Mouse (Mus musculus): Measurements from ENCODE around the gene Gltpd2.

The Gltpd2 gene

DNA sequence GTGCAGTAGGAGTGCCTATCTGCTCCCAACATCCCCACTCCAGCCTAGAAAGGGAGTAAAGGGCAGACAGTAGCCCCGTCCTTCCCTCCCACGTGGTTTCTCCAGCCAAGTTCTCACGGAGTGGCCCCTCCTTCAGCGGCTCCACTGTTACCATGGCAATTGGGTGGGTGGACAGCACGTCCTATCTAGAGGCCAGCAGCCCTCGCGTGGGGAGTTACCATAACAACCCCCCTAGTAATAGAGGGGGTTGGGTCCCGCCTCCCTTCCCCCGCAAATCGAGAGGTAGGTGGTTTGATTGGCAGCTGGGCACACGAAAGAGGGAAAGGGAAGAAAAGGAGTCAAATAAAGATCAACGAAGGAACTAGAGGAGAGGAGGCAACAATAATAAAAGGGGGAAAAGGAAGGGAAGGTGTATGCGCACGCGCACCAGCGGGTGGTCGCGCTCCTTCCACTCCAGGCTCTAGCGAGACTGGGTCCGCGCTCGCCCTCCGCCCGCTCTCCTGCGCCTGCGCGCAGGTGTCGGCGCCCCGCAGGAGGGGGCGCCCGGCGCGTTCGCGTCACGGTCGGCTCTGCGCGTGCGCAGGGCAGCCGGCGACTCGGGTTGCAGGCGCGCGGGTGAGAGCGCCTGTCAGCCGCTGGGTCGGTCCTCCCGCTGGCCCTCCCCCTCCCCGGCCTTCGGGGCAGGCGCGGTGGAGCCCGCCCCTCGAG is 43.4 kb downstream of the Gltpd2 start, which contains the start of gene Mink1:
Gene Mink1, plus strand, starts transcription at position 595 of the 708 bp plus-strand sequence.
- in situ Hi-C loops (cut with MboI, MseI) = no loop called here

DNA sequence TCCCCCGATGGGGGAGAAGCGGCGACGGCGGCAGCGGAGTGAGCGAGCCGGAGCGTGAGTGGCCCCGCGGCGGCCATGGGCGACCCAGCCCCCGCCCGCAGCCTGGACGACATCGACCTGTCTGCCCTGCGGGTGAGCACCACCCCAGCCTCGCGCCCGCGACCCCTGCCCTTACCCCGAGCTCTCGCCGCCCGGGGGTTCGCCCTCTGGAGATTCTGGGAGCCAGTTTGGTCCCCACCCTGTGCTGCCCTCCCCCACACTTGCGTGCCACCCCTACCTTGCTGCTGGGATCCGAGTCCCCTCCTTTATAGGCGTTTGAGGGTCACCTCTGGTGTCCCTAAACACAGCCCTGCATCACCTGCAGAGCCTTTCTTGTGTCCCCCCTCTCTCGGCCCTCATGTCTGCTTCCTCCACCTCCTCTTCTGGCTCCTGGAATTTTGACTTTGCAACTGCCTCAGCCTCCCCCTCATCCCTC is 44.0 kb downstream of the Gltpd2 start:
- in situ Hi-C loops (cut with MboI, MseI) = no loop called here

DNA sequence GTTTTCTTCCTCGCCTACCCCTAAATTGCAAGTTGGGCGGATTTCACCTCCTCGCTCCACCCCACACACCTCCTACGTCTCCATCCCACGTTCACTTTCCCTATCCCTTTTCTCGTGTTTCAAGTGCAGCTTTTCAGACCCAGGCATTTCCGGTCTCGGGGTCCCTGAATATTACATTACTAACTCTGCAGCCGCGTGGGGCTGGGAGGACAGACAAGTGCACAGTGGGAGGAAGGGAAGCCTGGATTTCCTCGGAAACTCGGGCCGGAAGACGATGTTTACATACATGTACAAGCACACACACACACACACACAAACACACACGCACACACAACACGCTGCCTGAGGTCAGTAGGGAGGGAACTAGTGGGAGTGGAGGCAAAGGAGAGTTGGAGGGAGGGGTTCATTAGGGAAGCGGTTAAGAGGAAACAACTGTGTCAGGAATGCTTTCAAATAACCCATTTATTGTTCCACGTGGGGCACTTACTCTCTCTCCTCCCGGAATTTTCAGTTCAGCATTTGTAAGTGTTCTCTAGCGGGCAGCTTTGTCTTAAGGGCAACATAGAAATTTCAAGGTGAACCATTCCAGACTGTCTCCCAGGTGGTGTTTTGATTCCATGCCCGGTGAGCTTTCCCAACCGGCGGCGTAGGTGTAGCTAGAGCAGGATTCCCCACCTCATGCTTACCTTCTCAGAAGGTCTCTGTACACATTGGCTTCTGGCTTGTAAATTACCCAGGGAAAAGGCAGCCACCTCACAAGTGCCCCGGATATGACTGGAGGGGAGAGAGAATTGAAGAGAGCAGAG is 44.7 kb downstream of the Gltpd2 start:
- in situ Hi-C loops (cut with MboI, MseI) = no loop called here

DNA sequence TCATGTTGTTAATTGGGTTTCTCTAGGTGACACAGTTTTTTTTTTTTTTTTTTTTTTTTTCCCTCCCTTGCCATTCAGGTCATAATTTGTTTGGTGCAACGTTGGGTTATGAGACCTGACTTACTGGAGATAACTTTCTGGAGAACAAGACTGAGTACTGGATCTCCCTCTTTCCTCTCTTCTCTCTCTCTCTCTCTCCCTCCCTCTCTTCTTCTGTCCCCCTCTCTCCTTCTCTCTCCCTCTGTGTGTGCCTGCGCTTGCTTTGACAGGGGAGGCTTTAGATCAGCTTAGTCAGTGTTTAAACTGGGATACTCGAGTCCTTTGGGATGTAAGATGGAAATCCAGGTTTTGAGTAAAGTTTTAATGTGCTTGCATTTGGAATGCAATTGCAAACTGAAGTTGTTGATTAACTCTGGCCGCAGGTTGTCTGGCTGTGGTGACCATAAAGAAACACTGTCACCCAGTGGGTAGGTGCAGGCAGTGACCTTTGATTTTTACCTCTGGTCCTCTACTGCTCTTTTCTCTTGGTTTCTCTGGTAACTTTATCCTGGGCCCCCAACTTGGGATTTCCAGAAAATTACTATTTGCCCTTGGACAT is 45.4 kb downstream of the Gltpd2 start:
- in situ Hi-C loops (cut with MboI, MseI) = no loop called here

DNA sequence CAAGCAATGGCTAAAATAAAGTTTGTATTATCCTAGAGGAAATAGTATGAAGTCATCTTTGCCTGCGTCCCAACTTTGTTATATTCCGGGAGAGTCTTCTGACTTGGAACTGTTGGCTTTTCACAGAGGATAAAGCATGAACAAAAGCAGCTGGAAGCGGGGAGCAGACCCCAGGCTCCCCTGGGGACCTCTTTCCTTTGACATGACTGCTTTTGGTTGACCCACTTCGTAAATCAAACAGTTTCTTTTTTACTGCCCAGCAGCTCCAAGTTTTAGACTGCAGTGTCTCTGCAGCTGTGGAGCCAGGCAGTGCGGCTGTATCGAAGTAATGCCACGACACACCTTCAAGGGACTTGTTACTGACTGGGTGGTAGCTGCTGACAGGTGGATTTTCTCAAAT is 47.6 kb downstream of the Gltpd2 start:
- in situ Hi-C loops (cut with MboI, MseI) = no loop called here
